Mouse (Mus musculus) bone marrow, adult 2 months (tissue): ENCODE results near the gene Slc7a5.

Source experiments
- CTCF ChIP-seq: fragments of 200-500 bp; IDR thresholded peaks from 2 replicates; pipeline ENCODE4 v1.5.1; 2011; ENCODE audit warnings: low read length, control low read depth; ENCODE audit not compliant: control insufficient read depth, insufficient read depth
- POLR2A ChIP-seq: fragments of 200-500 bp; IDR thresholded peaks from 2 replicates; pipeline ENCODE4 v1.6.1; 2011; ENCODE audit warnings: low read depth, mild to moderate bottlenecking, control low read depth, low read length, borderline replicate concordance; ENCODE audit not compliant: control insufficient read depth

- no peak for TF ChIP-seq CTCF
- no peak for TF ChIP-seq POLR2A
Observed at GRCm38 (mm10) chr8:121847261-121847822, 60.2 kb downstream of the Slc7a5 start.
